Mouse (Mus musculus) forebrain, embryonic 11.5 days (tissue): ENCODE measurements around the gene Pgls. TPM values are rescaled to one million over a fixed set of nuclear protein-coding genes. Genes with fewer than 3 reads are reported as not detected.
A peak's percentile ranks its signal among the peaks of the same experiment; 100 is the strongest.

Source experiments
- ATAC-seq: fragments of 200-750 bp; cut with Nextera tagmentation; replicated peaks from 2 replicates; pipeline ENCODE4 v1.8.0; 2017; ENCODE audit warnings: moderate TSS enrichment; ENCODE audit not compliant: low FRiP score
- DNase-seq: peaks from one replicate; pipeline ENCODE4 v3.0.0-alpha.2; 2017; ENCODE audit warnings: low spot score
- H3K27ac ChIP-seq: fragments of 300-500 bp; sonication (generic); 2 replicates; pipeline ENCODE4 v1.5.1; 2014; ENCODE audit warnings: low read depth, low read length
- H3K27me3 ChIP-seq: fragments of 300-500 bp; sonication (generic); 2 replicates; pipeline ENCODE4 v1.6.1; 2014; ENCODE audit warnings: mild to moderate bottlenecking, low read length, mixed read lengths; ENCODE audit not compliant: control insufficient read depth, insufficient read depth
- H3K36me3 ChIP-seq: fragments of 300-500 bp; sonication (generic); 2 replicates; pipeline ENCODE4 v1.6.1; 2014; ENCODE audit warnings: mild to moderate bottlenecking, low read length, moderate library complexity, mixed read lengths; ENCODE audit not compliant: control insufficient read depth, insufficient read depth
- H3K4me1 ChIP-seq: fragments of 300-500 bp; sonication (generic); replicated peaks from 2 replicates; pipeline ENCODE4 v1.6.1; 2014; ENCODE audit warnings: low read length, mixed read lengths; ENCODE audit not compliant: control insufficient read depth, insufficient read depth
- H3K4me2 ChIP-seq: fragments of 300-500 bp; sonication (generic); 2 replicates; pipeline ENCODE4 v1.6.1; 2014; ENCODE audit warnings: low read depth, mild to moderate bottlenecking, low read length, moderate library complexity, mixed read lengths; ENCODE audit not compliant: severe bottlenecking
- H3K4me3 ChIP-seq: fragments of 300-500 bp; sonication (generic); 2 replicates; pipeline ENCODE4 v1.5.1; 2014; ENCODE audit warnings: low read depth, low read length
- H3K9ac ChIP-seq: fragments of 300-500 bp; sonication (generic); 2 replicates; pipeline ENCODE4 v1.6.1; 2014; ENCODE audit warnings: low read length
- H3K9me3 ChIP-seq: fragments of 300-500 bp; sonication (generic); 2 replicates; pipeline ENCODE4 v1.6.1; 2016; ENCODE audit warnings: low read length, mixed read lengths; ENCODE audit not compliant: control insufficient read depth
- WGBS: fragments of 180-500 bp; shearing (Covaris S2); extraction: QIAGEN DNeasy Blood & Tissue Kit; methylation state at CpG from one replicate; pipeline ENCODE4 v1.1.7; 2014; 5-methylcytosine and 5-hydroxymethylcytosine counted together
- polyA plus RNA-seq: library from polyadenylated mRNA; unstranded; fragments of >200 nt; fragmentation: Nextera tagmentation; extraction: Ambion mirVana; gene quantifications from 2 replicates; pipeline ENCODE4 v1.2.1, GENCODE M21; 2014

The Pgls gene
- polyA plus RNA-seq, 1 experiment from 2014 or later: 218 TPM

DNA sequence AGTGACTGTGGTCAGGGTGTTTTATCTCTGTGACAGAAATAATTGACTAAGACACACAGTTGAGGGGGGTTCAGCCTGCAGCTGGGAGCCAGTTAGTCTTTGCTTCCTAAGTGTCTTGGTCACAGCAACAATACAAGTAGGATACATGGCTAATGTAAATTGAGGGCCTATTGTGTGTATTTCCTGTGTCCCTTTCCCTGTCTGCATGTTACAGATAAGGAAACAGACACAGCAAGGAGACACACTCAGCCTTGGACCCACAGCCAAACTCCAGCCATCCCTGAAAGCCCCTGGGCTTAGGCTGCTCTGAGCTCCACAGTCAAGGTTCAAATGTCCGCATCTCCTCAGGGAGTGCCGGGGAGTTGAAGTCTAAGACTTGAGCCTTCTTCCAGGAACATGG, 37.3 kb upstream of the Pgls start:
- 90% methylated on average over 2 of the region's 2 CpGs for WGBS
- Histone ChIP-seq H3K4me2 (no peak overlapping the region), H3K27ac (no peak overlapping the region), H3K9me3 (no peaks in the 10 kb centered on the region), H3K4me3 (no peak overlapping the region), H3K4me1 (0 out of 2 replicates have a peak, but pooled peaks cover 7% of the 10 kb centered on the region), H3K27me3 (peaks cover 31% of the 10 kb centered on the region), H3K36me3 (no peaks in the 10 kb centered on the region), H3K9ac (no peak overlapping the region)
- DNase-seq (no peak), ATAC-seq (no peak)

DNA sequence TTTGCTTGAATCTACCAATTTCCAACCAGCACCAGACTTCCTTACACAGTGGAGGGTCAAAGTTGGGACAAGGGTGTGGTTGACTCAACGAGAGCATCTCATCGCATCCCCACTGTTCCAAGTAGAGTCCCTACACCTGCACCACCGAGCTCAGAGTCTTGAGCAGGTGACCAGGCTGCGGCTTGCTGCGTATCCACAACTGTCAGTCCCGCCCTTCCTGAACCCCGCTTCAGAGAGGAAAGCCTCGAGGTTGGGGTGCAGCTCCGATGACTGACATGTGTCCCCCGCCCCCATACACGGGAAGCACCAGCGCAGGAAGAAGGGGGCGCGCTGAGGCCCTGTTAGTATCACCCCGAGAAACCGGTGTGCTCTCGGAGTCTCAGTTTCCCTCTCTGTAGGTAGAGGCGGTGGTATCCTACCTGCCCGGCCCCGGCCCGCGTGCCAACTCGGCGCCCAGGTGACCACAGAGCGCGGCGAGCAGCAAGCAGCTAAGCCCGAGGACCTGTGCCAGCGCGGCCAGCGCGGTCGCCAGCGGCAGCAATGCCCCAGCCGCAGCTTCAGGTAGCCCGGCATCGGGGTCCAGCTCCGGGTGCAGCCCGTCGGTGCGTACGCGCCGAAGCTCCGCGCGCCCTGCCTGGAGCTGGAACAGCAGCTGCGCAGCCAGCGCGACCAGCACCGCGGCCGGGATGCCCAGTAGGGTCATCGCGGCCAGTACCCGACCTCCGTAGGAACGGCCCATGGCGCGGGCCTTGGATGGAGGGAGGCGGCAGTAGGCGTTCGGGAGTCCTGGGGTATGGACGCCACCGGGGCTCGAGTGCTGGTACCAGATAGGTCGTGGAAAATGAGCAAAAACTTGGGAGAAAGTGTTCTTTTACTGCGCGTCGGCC, 33.7 kb upstream of the Pgls start, which contains the start of gene Tmem221:
TSS of gene Tmem221 (minus strand) at position 801 of the 887 bp plus-strand sequence.
- Histone ChIP-seq H3K27me3 (peaks cover 61% of the 10 kb centered on the region), H3K4me1 (peaks cover 9% of the 10 kb centered on the region; the same call in 1 of the 2 replicates), H3K27ac (no peak within 1 kb of the TSS), H3K4me3 (peak within 1 kb of the TSS; percentile 25), H3K9ac (peak within 1 kb of the TSS; percentile 29), H3K9me3 (no peaks in the 10 kb centered on the region), H3K4me2 (peak within 1 kb of the TSS; percentile 48), H3K36me3 (no peaks in the 10 kb centered on the region)
- ATAC-seq (no peak), DNase-seq (no peak)
- WGBS: 4% methylated on average over 70 of the region's 70 CpGs

DNA sequence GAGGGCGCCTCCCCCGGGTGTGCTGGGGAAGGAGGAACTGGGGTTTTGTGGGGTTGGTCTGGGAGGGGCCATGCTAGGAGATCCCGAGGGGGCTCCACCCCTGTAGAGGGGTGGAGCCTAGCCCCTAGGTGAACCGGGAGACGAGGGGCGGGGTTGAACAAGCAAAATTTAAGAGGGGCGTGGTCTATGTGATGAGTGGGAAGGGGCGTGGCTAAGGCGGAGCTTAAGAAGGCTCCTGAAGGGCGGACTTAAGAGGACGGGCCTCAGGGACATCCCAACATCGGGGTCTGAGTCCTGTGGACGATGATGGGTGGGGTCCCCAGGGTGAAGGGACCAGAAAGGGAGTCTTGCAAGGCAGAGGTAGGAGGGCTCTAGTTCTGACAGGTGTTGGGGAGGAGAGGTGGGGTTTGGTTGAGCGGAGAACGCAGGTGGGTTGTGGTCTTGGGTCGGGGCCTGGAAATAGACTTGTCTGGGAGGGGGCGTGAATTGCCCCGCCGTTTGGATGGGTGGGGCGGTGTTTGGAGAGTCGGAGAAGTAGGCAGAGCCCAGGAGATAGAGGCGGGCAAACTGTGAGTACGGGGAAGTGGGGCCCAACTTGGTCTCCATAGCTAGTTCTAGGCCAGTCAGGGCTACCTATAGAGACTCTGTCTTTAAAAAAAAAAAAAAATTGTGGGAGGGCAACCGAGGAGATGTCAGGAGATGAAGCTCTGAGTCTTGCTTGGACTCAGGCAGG, 32.9 kb upstream of the Pgls start:
- peak overlapping the region; percentile 29; the same call in 1 of the 2 replicates for H3K9ac ChIP-seq
- peaks cover 61% of the 10 kb centered on the region for H3K27me3 ChIP-seq
- no peak overlapping the region for H3K27ac ChIP-seq
- WGBS: 2% methylated on average over 24 of the region's 24 CpGs
- H3K4me1 ChIP-seq: peaks cover 9% of the 10 kb centered on the region; the same call in 1 of the 2 replicates
- peaks cover 2% of the 10 kb centered on the region for H3K9me3 ChIP-seq
- H3K4me3 ChIP-seq: peak overlapping the region; percentile 25
- peak; percentile 50; the same call in 1 of the 2 replicates for ATAC-seq
- H3K36me3 ChIP-seq: no peaks in the 10 kb centered on the region
- H3K4me2 ChIP-seq: peak overlapping the region; percentile 48
- peak; percentile 70 for DNase-seq

DNA sequence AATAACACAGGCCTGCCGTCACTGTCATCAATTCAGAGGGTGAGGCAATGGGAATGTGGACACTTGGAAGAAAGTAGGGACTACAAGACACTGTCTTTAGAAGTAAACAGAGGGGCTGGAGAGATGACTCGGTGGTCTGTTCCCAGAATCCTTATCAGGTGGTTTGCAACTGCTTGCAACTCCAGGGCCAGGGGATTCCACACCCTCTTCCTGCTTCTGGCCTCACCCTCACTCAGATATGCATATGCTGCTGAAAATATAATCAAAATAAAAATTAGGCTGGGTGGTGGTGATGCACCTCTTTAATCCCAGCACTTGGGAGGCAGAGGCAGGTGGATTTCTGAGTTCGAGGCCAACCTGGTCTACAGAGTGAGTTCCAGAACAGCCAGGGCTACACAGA, 31.9 kb upstream of the Pgls start:
- no peak for ATAC-seq

DNA sequence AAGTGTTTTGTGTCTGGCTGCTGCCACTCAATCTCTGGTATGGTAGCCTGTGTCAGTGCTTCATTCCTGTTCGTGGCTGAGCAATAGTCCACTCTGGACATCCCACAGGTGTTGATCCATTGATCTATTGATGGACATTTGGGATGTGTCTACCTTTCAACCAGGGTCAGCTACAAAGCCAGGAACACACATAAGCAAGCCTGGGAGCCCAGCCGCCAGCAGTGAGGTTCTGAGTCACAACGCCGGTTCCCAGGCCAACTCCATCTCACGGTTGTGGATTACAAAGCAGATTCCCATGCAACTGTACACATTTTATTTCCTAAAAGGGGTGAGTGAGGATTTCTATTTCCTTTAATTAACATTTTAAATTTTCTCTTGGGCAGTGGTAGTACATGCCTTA, 31.2 kb upstream of the Pgls start:
- H3K27ac ChIP-seq: no peak overlapping the region
- 87% methylated on average over 5 of the region's 5 CpGs for WGBS

More for the DNA sequence above, 31.9 kb upstream of the Pgls start:
- peaks cover 4% of the 10 kb centered on the region for H3K9me3 ChIP-seq
- no peak overlapping the region for H3K4me2 ChIP-seq
- H3K9ac ChIP-seq: no peak overlapping the region
- H3K27ac ChIP-seq: no peak overlapping the region
- H3K36me3 ChIP-seq: no peaks in the 10 kb centered on the region
- H3K27me3 ChIP-seq: peaks cover 61% of the 10 kb centered on the region
- 80% methylated on average over 3 of the region's 3 CpGs for WGBS
- no peak overlapping the region for H3K4me3 ChIP-seq
- peaks cover 9% of the 10 kb centered on the region; the same call in 1 of the 2 replicates for H3K4me1 ChIP-seq
- DNase-seq: no peak

DNA sequence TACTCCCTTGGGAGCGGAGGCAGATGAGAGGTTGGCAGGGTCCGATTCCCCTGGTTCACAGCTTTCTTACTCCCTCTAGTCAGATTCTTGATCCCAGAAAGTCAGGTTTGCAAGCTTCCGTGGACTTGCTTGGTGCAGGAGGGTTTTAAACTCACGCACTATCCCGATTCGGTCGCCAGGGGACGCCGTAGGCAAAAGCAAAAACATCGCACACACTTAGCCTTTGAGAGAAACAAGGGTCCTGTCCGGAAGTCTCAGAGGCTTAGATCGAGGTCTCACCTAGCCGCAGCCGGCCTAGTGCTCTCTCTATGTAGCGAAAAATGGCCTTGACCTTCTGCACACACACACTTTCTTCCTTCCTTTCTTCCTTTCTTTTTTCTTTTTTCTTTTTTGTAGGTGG, 30.6 kb upstream of the Pgls start:
- no peaks in the 10 kb centered on the region for H3K36me3 ChIP-seq
- H3K4me1 ChIP-seq: peaks cover 9% of the 10 kb centered on the region; the same call in 1 of the 2 replicates
- no peak overlapping the region for H3K4me3 ChIP-seq
- no peak; the same call in 1 of the 2 replicates for ATAC-seq
- no peak overlapping the region for H3K27ac ChIP-seq
- 3% methylated on average over 15 of the region's 15 CpGs for WGBS
- peak; percentile 90 for DNase-seq
- H3K27me3 ChIP-seq: peaks cover 61% of the 10 kb centered on the region
- no peak overlapping the region for H3K9ac ChIP-seq
- no peak overlapping the region for H3K4me2 ChIP-seq
- H3K9me3 ChIP-seq: peaks cover 4% of the 10 kb centered on the region

More for the DNA sequence above, 31.2 kb upstream of the Pgls start:
- H3K4me2 ChIP-seq: no peak overlapping the region
- peaks cover 9% of the 10 kb centered on the region; the same call in 1 of the 2 replicates for H3K4me1 ChIP-seq
- peaks cover 4% of the 10 kb centered on the region for H3K9me3 ChIP-seq
- ATAC-seq (no peak), DNase-seq (no peak)
- no peak overlapping the region for H3K4me3 ChIP-seq
- H3K36me3 ChIP-seq: no peaks in the 10 kb centered on the region
- H3K27me3 ChIP-seq: peaks cover 61% of the 10 kb centered on the region
- no peak overlapping the region for H3K9ac ChIP-seq

DNA sequence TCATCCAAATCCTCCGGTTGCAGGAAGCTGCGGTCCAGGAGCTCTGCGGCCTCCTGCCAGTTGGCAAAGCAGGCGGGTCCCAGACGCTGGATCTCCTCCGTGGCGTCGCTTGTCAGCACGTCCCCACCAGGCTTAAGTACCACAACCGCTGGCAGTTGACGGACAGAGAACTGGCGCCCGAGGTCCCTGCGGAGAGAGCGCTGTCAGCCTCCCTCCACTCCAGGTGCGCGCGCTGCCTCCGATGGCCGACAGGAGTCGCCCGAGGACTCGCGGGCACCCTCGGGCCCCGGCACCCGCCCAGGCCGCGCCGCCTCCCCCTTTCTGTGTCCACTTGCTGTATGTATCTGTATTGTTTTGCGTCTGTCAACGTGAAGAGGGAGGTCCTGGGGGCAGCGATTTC, 29.2 kb upstream of the Pgls start:
- peak; percentile 86 for DNase-seq
- 1% methylated on average over 33 of the region's 33 CpGs for WGBS
- no peaks in the 10 kb centered on the region for H3K36me3 ChIP-seq
- peak overlapping the region; percentile 31; the same call in 1 of the 2 replicates for H3K4me2 ChIP-seq
- peaks cover 9% of the 10 kb centered on the region; the same call in 1 of the 2 replicates for H3K4me1 ChIP-seq
- ATAC-seq: peak; percentile 51; the same call in 1 of the 2 replicates
- H3K9ac ChIP-seq: no peak overlapping the region
- H3K27ac ChIP-seq: no peak overlapping the region
- H3K4me3 ChIP-seq: peak overlapping the region; percentile 14
- peaks cover 4% of the 10 kb centered on the region for H3K9me3 ChIP-seq
- H3K27me3 ChIP-seq: peaks cover 50% of the 10 kb centered on the region

DNA sequence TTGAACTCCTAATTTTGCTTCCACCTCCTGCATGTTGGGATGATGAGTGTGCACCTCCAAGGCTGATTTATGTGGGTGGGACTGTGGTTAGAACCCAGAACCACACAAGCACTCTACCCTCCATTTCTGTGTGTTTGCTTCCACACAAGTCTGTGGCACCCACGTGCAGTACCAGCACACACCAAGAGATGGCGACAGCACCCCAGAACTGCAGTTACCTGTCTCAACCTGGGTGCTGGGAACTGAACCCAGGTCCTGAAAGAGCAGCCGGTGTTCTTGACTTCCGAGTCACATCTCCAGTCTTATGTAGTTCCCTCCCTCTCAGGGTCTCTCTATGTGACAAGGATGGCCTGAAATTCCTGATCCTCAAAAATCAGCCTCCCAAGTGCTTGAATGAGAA, 28.0 kb upstream of the Pgls start:
- DNase-seq (no peak), ATAC-seq (no peak)
- H3K4me3 ChIP-seq: no peak overlapping the region
- peaks cover 4% of the 10 kb centered on the region for H3K9me3 ChIP-seq
- H3K27ac ChIP-seq: no peak overlapping the region
- peaks cover 43% of the 10 kb centered on the region for H3K27me3 ChIP-seq
- no peak overlapping the region for H3K9ac ChIP-seq
- H3K36me3 ChIP-seq: no peaks in the 10 kb centered on the region
- H3K4me2 ChIP-seq: no peak overlapping the region
- WGBS: 92% methylated on average over 4 of the region's 4 CpGs
- H3K4me1 ChIP-seq: peaks cover 3% of the 10 kb centered on the region; the same call in 1 of the 2 replicates
